Mouse (Mus musculus): ENCODE data around the gene Slc25a5. TPM values are rescaled to one million over a fixed set of nuclear protein-coding genes. Genes with fewer than 3 reads are reported as not detected.

Gene Slc25a5
- polyA plus RNA-seq, 1 experiment from 2014 or later: 560 TPM

- no peaks in the 10 kb centered on the region for H3K4me1 ChIP-seq (ENCODE audit: control insufficient read depth, insufficient read depth, low read length)
- H3K36me3 ChIP-seq (ENCODE audit: control insufficient read depth, insufficient read depth, low read length): no peaks in the 10 kb centered on the region
- no peak for ATAC-seq (ENCODE audit: insufficient number of reproducible peaks, insufficient read depth, low FRiP score, low read depth)
- no peak overlapping the region for H3K4me2 ChIP-seq (replicated peaks; ENCODE audit: low read depth, low read length)
- no peak overlapping the region for H3K4me3 ChIP-seq (ENCODE audit: low read depth, low read length)
- H3K9me3 ChIP-seq (ENCODE audit: control insufficient read depth, low read depth, low read length): no peaks in the 10 kb centered on the region
- H3K27me3 ChIP-seq (ENCODE audit: control insufficient read depth, insufficient read depth, low read length): no peaks in the 10 kb centered on the region
- 52% methylated on average over 6 of the region's 6 CpGs for WGBS
- H3K9ac ChIP-seq (replicated peaks; ENCODE audit: low read depth, low read length): no peak overlapping the region
- no peak overlapping the region for H3K27ac ChIP-seq (ENCODE audit: low read length)
These were observed 41.7 kb downstream of the Slc25a5 start for GRCm38 (mm10) chrX:36837069-36837676.

GRCm38 (mm10) chrX:36839391-36839790 is 43.9 kb downstream of the Slc25a5 start:
- no peak for ATAC-seq (ENCODE audit: insufficient number of reproducible peaks, insufficient read depth, low FRiP score, low read depth)
- Histone ChIP-seq H3K4me2 (replicated peaks; ENCODE audit: low read depth, low read length) (no peak overlapping the region), H3K4me3 (ENCODE audit: low read depth, low read length) (no peak overlapping the region), H3K36me3 (ENCODE audit: control insufficient read depth, insufficient read depth, low read length) (no peaks in the 10 kb centered on the region), H3K27me3 (ENCODE audit: control insufficient read depth, insufficient read depth, low read length) (no peaks in the 10 kb centered on the region), H3K9ac (replicated peaks; ENCODE audit: low read depth, low read length) (no peak overlapping the region), H3K27ac (ENCODE audit: low read length) (no peak overlapping the region), H3K9me3 (ENCODE audit: control insufficient read depth, low read depth, low read length) (no peaks in the 10 kb centered on the region), H3K4me1 (ENCODE audit: control insufficient read depth, insufficient read depth, low read length) (no peaks in the 10 kb centered on the region)
- WGBS: 78% methylated on average over 7 of the region's 7 CpGs

- no peak overlapping the region for H3K4me3 ChIP-seq (ENCODE audit: low read depth, low read length)
- WGBS: 85% methylated on average over 6 of the region's 6 CpGs
- no peaks in the 10 kb centered on the region for H3K27me3 ChIP-seq (ENCODE audit: control insufficient read depth, insufficient read depth, low read length)
- H3K27ac ChIP-seq (ENCODE audit: low read length): no peak overlapping the region
- no peak overlapping the region for H3K4me2 ChIP-seq (replicated peaks; ENCODE audit: low read depth, low read length)
- no peaks in the 10 kb centered on the region for H3K4me1 ChIP-seq (ENCODE audit: control insufficient read depth, insufficient read depth, low read length)
- no peak for ATAC-seq (ENCODE audit: insufficient number of reproducible peaks, insufficient read depth, low FRiP score, low read depth)
- H3K36me3 ChIP-seq (ENCODE audit: control insufficient read depth, insufficient read depth, low read length): no peaks in the 10 kb centered on the region
- H3K9me3 ChIP-seq (ENCODE audit: control insufficient read depth, low read depth, low read length): no peaks in the 10 kb centered on the region
- H3K9ac ChIP-seq (replicated peaks; ENCODE audit: low read depth, low read length): no peak overlapping the region
These were observed 46.2 kb downstream of the Slc25a5 start for GRCm38 (mm10) chrX:36841698-36842097.

GRCm38 (mm10) chrX:36843346-36843990 is 48.0 kb downstream of the Slc25a5 start:
- Histone ChIP-seq H3K9me3 (ENCODE audit: control insufficient read depth, low read depth, low read length) (no peaks in the 10 kb centered on the region), H3K36me3 (ENCODE audit: control insufficient read depth, insufficient read depth, low read length) (no peaks in the 10 kb centered on the region; the same call in 1 of the 2 replicates), H3K9ac (replicated peaks; ENCODE audit: low read depth, low read length) (no peak overlapping the region), H3K4me3 (ENCODE audit: low read depth, low read length) (no peak overlapping the region), H3K4me2 (replicated peaks; ENCODE audit: low read depth, low read length) (no peak overlapping the region), H3K4me1 (ENCODE audit: control insufficient read depth, insufficient read depth, low read length) (no peaks in the 10 kb centered on the region), H3K27me3 (ENCODE audit: control insufficient read depth, insufficient read depth, low read length) (no peaks in the 10 kb centered on the region), H3K27ac (ENCODE audit: low read length) (no peak overlapping the region)
- ATAC-seq (ENCODE audit: insufficient number of reproducible peaks, insufficient read depth, low FRiP score, low read depth): no peak
- 64% methylated on average over 4 of the region's 4 CpGs for WGBS

- Histone ChIP-seq H3K9me3 (ENCODE audit: control insufficient read depth, low read depth, low read length) (no peaks in the 10 kb centered on the region), H3K4me1 (ENCODE audit: control insufficient read depth, insufficient read depth, low read length) (no peaks in the 10 kb centered on the region), H3K9ac (replicated peaks; ENCODE audit: low read depth, low read length) (no peak overlapping the region), H3K4me3 (ENCODE audit: low read depth, low read length) (no peak overlapping the region), H3K36me3 (ENCODE audit: control insufficient read depth, insufficient read depth, low read length) (no peaks in the 10 kb centered on the region; the same call in 1 of the 2 replicates), H3K27ac (ENCODE audit: low read length) (no peak overlapping the region), H3K4me2 (replicated peaks; ENCODE audit: low read depth, low read length) (no peak overlapping the region), H3K27me3 (ENCODE audit: control insufficient read depth, insufficient read depth, low read length) (no peaks in the 10 kb centered on the region)
- ATAC-seq (ENCODE audit: insufficient number of reproducible peaks, insufficient read depth, low FRiP score, low read depth): no peak
- WGBS: 79% methylated on average over 1 of the region's 1 CpGs
These were observed 51.7 kb downstream of the Slc25a5 start for GRCm38 (mm10) chrX:36847152-36847551.

Other genes with a start within 250 kb of the Slc25a5 start
- 245 and 259 TPM in 2 replicates for gene Pgrmc1, start 197.4 kb upstream of the Slc25a5 start, polyA plus RNA-seq (2014; fragmentation: Nextera tagmentation; extraction: Ambion mirVana)
- 2.3 and 2.4 TPM in 2 replicates for gene Akap17b, start 150.3 kb upstream of the Slc25a5 start, polyA plus RNA-seq (2014; fragmentation: Nextera tagmentation; extraction: Ambion mirVana)
- gene Slc25a43, start 52.0 kb upstream of the Slc25a5 start, polyA plus RNA-seq (2014; fragmentation: Nextera tagmentation; extraction: Ambion mirVana): 1.4 and 1.7 TPM in 2 replicates
- gene Ube2a, start 78.2 kb downstream of the Slc25a5 start, polyA plus RNA-seq (2014; fragmentation: Nextera tagmentation; extraction: Ambion mirVana): 113 and 121 TPM in 2 replicates
- 34.5 and 35.0 TPM in 2 replicates for gene C330007P06Rik, start 78.5 kb downstream of the Slc25a5 start, polyA plus RNA-seq (2014; fragmentation: Nextera tagmentation; extraction: Ambion mirVana)
- 2.6 and 2.9 TPM in 2 replicates for gene Nkrf, start 107.2 kb downstream of the Slc25a5 start, polyA plus RNA-seq (2014; fragmentation: Nextera tagmentation; extraction: Ambion mirVana)
- 21.0 and 24.7 TPM in 2 replicates for gene Sept6, start 196.1 kb downstream of the Slc25a5 start, polyA plus RNA-seq (2014; fragmentation: Nextera tagmentation; extraction: Ambion mirVana)

All from stomach, embryonic 14.5 days (tissue).